Mouse (Mus musculus) limb, embryonic 15.5 days (tissue): Measurements from ENCODE around the gene Tas2r143. TPM values are rescaled to one million over a fixed set of nuclear protein-coding genes. Genes with fewer than 3 reads are reported as not detected.

ENCODE experiments used
- ATAC-seq: fragments of 200-750 bp; cut with Nextera tagmentation; 2 replicates; pipeline ENCODE4 v1.8.0; 2017; ENCODE audit warnings: low read depth, moderate TSS enrichment; ENCODE audit not compliant: insufficient number of reproducible peaks, low FRiP score, low TSS enrichment
- H3K27ac ChIP-seq: fragments of 300-500 bp; sonication (generic); 2 replicates; pipeline ENCODE4 v1.5.1; 2015; ENCODE audit warnings: moderate library complexity, mild to moderate bottlenecking, inconsistent platforms
- H3K27me3 ChIP-seq: fragments of 300-500 bp; sonication (generic); 2 replicates; pipeline ENCODE4 v1.6.1; 2015; ENCODE audit warnings: inconsistent platforms
- H3K36me3 ChIP-seq: fragments of 300-500 bp; sonication (generic); 2 replicates; pipeline ENCODE4 v1.6.1; 2015; ENCODE audit warnings: inconsistent platforms
- H3K4me1 ChIP-seq: fragments of 300-500 bp; sonication (generic); 2 replicates; pipeline ENCODE4 v1.6.1; 2015; ENCODE audit warnings: inconsistent platforms
- H3K4me2 ChIP-seq: fragments of 300-500 bp; sonication (generic); 2 replicates; pipeline ENCODE4 v1.6.1; 2015; ENCODE audit warnings: mild to moderate bottlenecking, inconsistent platforms
- H3K4me3 ChIP-seq: fragments of 300-500 bp; sonication (generic); 2 replicates; pipeline ENCODE4 v1.5.1; 2015; ENCODE audit warnings: mild to moderate bottlenecking, inconsistent platforms
- H3K9ac ChIP-seq: fragments of 300-500 bp; sonication (generic); 2 replicates; pipeline ENCODE4 v1.6.1; 2015; ENCODE audit warnings: inconsistent platforms
- H3K9me3 ChIP-seq: fragments of 300-500 bp; sonication (generic); 2 replicates; pipeline ENCODE4 v1.6.1; 2016; ENCODE audit warnings: inconsistent platforms
- WGBS: fragments of 180-500 bp; shearing (Covaris S2); methylation state at CpG from one replicate; pipeline ENCODE4 v1.1.7; 2015; 5-methylcytosine and 5-hydroxymethylcytosine counted together
- polyA plus RNA-seq: library from polyadenylated mRNA; unstranded; fragments of >200 nt; fragmentation: Nextera tagmentation; extraction: Ambion mirVana; gene quantifications from 2 replicates; pipeline ENCODE4 v1.2.1, GENCODE M21; 2015

The Tas2r143 gene
- polyA plus RNA-seq, 1 experiment from 2014 or later, result not detected

GRCm38 (mm10) chr6:42359364-42360147 is 40.5 kb upstream of the Tas2r143 start:
- Histone ChIP-seq H3K4me2 (no peak overlapping the region), H3K27me3 (no peaks in the 10 kb centered on the region), H3K36me3 (peaks cover 68% of the 10 kb centered on the region), H3K9ac (no peak overlapping the region), H3K4me1 (peaks cover 23% of the 10 kb centered on the region), H3K4me3 (no peak overlapping the region), H3K27ac (peak overlapping the region; percentile 38; the same call in 1 of the 2 replicates), H3K9me3 (no peaks in the 10 kb centered on the region)
- 70% methylated on average over 9 of the region's 9 CpGs for WGBS
- no peak for ATAC-seq

- no peak for ATAC-seq
- WGBS, result 72% methylated on average over 6 of the region's 6 CpGs
- Histone ChIP-seq H3K9me3 (no peaks in the 10 kb centered on the region), H3K36me3 (peaks cover 62% of the 10 kb centered on the region), H3K27ac (no peak overlapping the region), H3K27me3 (no peaks in the 10 kb centered on the region), H3K4me2 (no peak overlapping the region), H3K4me3 (no peak overlapping the region), H3K4me1 (peaks cover 17% of the 10 kb centered on the region), H3K9ac (no peak overlapping the region)
Observed at GRCm38 (mm10) chr6:42360231-42360840, 39.7 kb upstream of the Tas2r143 start.

GRCm38 (mm10) chr6:42361041-42361895 is 38.8 kb upstream of the Tas2r143 start:
- 90% methylated on average over 13 of the region's 13 CpGs for WGBS
- H3K36me3 ChIP-seq, result peaks cover 56% of the 10 kb centered on the region
- H3K4me2 ChIP-seq, result no peak overlapping the region
- H3K9me3 ChIP-seq, result no peaks in the 10 kb centered on the region
- H3K4me1 ChIP-seq, result peaks cover 17% of the 10 kb centered on the region
- H3K4me3 ChIP-seq, result no peak overlapping the region
- ATAC-seq, result no peak
- H3K27me3 ChIP-seq, result no peaks in the 10 kb centered on the region
- no peak overlapping the region for H3K27ac ChIP-seq
- H3K9ac ChIP-seq, result no peak overlapping the region

- Histone ChIP-seq H3K27ac (no peak overlapping the region), H3K36me3 (peaks cover 48% of the 10 kb centered on the region), H3K9ac (no peak overlapping the region)
Observed at GRCm38 (mm10) chr6:42362074-42362473, 38.0 kb upstream of the Tas2r143 start.

GRCm38 (mm10) chr6:42362497-42362896 is 37.5 kb upstream of the Tas2r143 start:
- no peak overlapping the region for H3K27ac ChIP-seq
- H3K36me3 ChIP-seq, result peaks cover 44% of the 10 kb centered on the region
- no peaks in the 10 kb centered on the region for H3K9me3 ChIP-seq
- H3K9ac ChIP-seq, result no peak overlapping the region
- H3K4me2 ChIP-seq, result no peak overlapping the region
- peaks cover 8% of the 10 kb centered on the region for H3K4me1 ChIP-seq
- H3K4me3 ChIP-seq, result no peak overlapping the region
- no peaks in the 10 kb centered on the region for H3K27me3 ChIP-seq
- 81% methylated on average over 1 of the region's 1 CpGs for WGBS
- no peak for ATAC-seq

More at GRCm38 (mm10) chr6:42362074-42362473, 38.0 kb upstream of the Tas2r143 start:
- Histone ChIP-seq H3K4me1 (peaks cover 13% of the 10 kb centered on the region), H3K4me2 (no peak overlapping the region), H3K4me3 (no peak overlapping the region), H3K9me3 (no peaks in the 10 kb centered on the region), H3K27me3 (no peaks in the 10 kb centered on the region)
- ATAC-seq, result no peak
- WGBS, result 59% methylated on average over 1 of the region's 1 CpGs

GRCm38 (mm10) chr6:42362974-42363373 is 37.1 kb upstream of the Tas2r143 start:
- peaks cover 6% of the 10 kb centered on the region; the same call in 1 of the 2 replicates for H3K4me1 ChIP-seq
- no peaks in the 10 kb centered on the region for H3K9me3 ChIP-seq
- H3K4me2 ChIP-seq, result no peak overlapping the region
- no peak overlapping the region for H3K4me3 ChIP-seq
- no peak for ATAC-seq
- no peak overlapping the region for H3K27ac ChIP-seq
- no peak overlapping the region for H3K9ac ChIP-seq
- no peaks in the 10 kb centered on the region for H3K27me3 ChIP-seq
- WGBS, result 49% methylated on average over 3 of the region's 3 CpGs
- peaks cover 39% of the 10 kb centered on the region for H3K36me3 ChIP-seq

- H3K4me3 ChIP-seq, result no peak overlapping the region
- H3K27me3 ChIP-seq, result no peaks in the 10 kb centered on the region
- H3K9ac ChIP-seq, result no peak overlapping the region
- peaks cover 6% of the 10 kb centered on the region; the same call in 1 of the 2 replicates for H3K4me1 ChIP-seq
- no peak for ATAC-seq
- H3K4me2 ChIP-seq, result no peak overlapping the region
- no peak overlapping the region for H3K27ac ChIP-seq
- WGBS, result 87% methylated on average over 4 of the region's 4 CpGs
- H3K9me3 ChIP-seq, result no peaks in the 10 kb centered on the region
- peaks cover 29% of the 10 kb centered on the region for H3K36me3 ChIP-seq
Observed at GRCm38 (mm10) chr6:42364066-42364465, 36.0 kb upstream of the Tas2r143 start.

- WGBS, result 88% methylated on average over 15 of the region's 15 CpGs
- H3K27ac ChIP-seq, result no peak overlapping the region
- peaks cover 24% of the 10 kb centered on the region for H3K36me3 ChIP-seq
- H3K4me2 ChIP-seq, result no peak overlapping the region
- H3K4me3 ChIP-seq, result no peak overlapping the region
- no peak overlapping the region for H3K9ac ChIP-seq
- peaks cover 4% of the 10 kb centered on the region; the same call in 1 of the 2 replicates for H3K4me1 ChIP-seq
- no peaks in the 10 kb centered on the region for H3K27me3 ChIP-seq
- ATAC-seq, result no peak
- H3K9me3 ChIP-seq, result no peaks in the 10 kb centered on the region
Observed at GRCm38 (mm10) chr6:42364607-42365006, 35.4 kb upstream of the Tas2r143 start.

- Histone ChIP-seq H3K9ac (no peak overlapping the region), H3K9me3 (no peaks in the 10 kb centered on the region), H3K4me2 (no peak overlapping the region), H3K4me3 (no peak overlapping the region), H3K27me3 (no peaks in the 10 kb centered on the region), H3K4me1 (0 out of 2 replicates have a peak, but pooled peaks cover 2% of the 10 kb centered on the region), H3K27ac (no peak overlapping the region), H3K36me3 (peaks cover 18% of the 10 kb centered on the region)
- ATAC-seq, result no peak
- WGBS, result 93% methylated on average over 6 of the region's 6 CpGs
Observed at GRCm38 (mm10) chr6:42365215-42365614, 34.8 kb upstream of the Tas2r143 start.

GRCm38 (mm10) chr6:42369870-42370269 is 30.2 kb upstream of the Tas2r143 start:
- Histone ChIP-seq H3K4me2 (no peak overlapping the region), H3K9me3 (no peaks in the 10 kb centered on the region), H3K4me1 (peaks cover 21% of the 10 kb centered on the region), H3K27ac (no peak overlapping the region), H3K27me3 (no peaks in the 10 kb centered on the region), H3K9ac (no peak overlapping the region), H3K36me3 (0 out of 2 replicates have a peak, but pooled peaks cover 2% of the 10 kb centered on the region), H3K4me3 (no peak overlapping the region)
- whole genome bisulfite sequencing, result 21% methylated on average over 3 of the region's 3 CpGs
- ATAC-seq, result no peak

GRCm38 (mm10) chr6:42370630-42371363 is 29.2 kb upstream of the Tas2r143 start:
- Histone ChIP-seq H3K9me3 (no peaks in the 10 kb centered on the region), H3K9ac (no peak overlapping the region), H3K27me3 (no peaks in the 10 kb centered on the region), H3K4me1 (peaks cover 27% of the 10 kb centered on the region), H3K4me3 (no peak overlapping the region), H3K36me3 (0 out of 2 replicates have a peak, but pooled peaks cover under 1% of the 10 kb centered on the region), H3K27ac (0 out of 2 replicates have a peak overlapping the region, but pooled peaks have one; percentile 22), H3K4me2 (no peak overlapping the region)
- 34% methylated on average over 4 of the region's 4 CpGs for WGBS
- no peak for ATAC-seq
